Mouse (Mus musculus) midbrain, embryonic 14.5 days (tissue): ENCODE measurements around the gene Bcl6b. TPM values are rescaled to one million over a fixed set of nuclear protein-coding genes. Genes with fewer than 3 reads are reported as not detected.
A peak's percentile ranks its signal among the peaks of the same experiment; 100 is the strongest.

ENCODE experiments used
- ATAC-seq: fragments of 200-750 bp; cut with Nextera tagmentation; 2 replicates; pipeline ENCODE4 v1.8.0; 2017; ENCODE audit warnings: moderate number of reproducible peaks, moderate library complexity; ENCODE audit not compliant: low FRiP score, low TSS enrichment
- DNase-seq: peaks from one replicate; pipeline ENCODE4 v3.0.0-alpha.2; 2015
- H3K27ac ChIP-seq: fragments of 300-500 bp; sonication (generic); replicated peaks from 2 replicates; pipeline ENCODE4 v1.5.1; 2014; ENCODE audit warnings: mild to moderate bottlenecking, low read depth, low read length, moderate library complexity
- H3K27me3 ChIP-seq: fragments of 300-500 bp; sonication (generic); 2 replicates; pipeline ENCODE4 v1.6.1; 2014; ENCODE audit warnings: low read length, control low read depth, mixed read lengths; ENCODE audit not compliant: control insufficient read depth, insufficient read depth
- H3K36me3 ChIP-seq: fragments of 300-500 bp; sonication (generic); 2 replicates; pipeline ENCODE4 v1.6.1; 2014; ENCODE audit warnings: low read length, control low read depth; ENCODE audit not compliant: control insufficient read depth, insufficient read depth
- H3K4me1 ChIP-seq: fragments of 300-500 bp; sonication (generic); 2 replicates; pipeline ENCODE4 v1.6.1; 2014; ENCODE audit warnings: mild to moderate bottlenecking, antibody characterized with exemption, low read length, control low read depth; ENCODE audit not compliant: control insufficient read depth, insufficient read depth
- H3K4me2 ChIP-seq: fragments of 300-500 bp; sonication (generic); 2 replicates; pipeline ENCODE4 v1.6.1; 2014; ENCODE audit warnings: mild to moderate bottlenecking, low read length, moderate library complexity
- H3K4me3 ChIP-seq: fragments of 300-500 bp; sonication (generic); replicated peaks from 2 replicates; pipeline ENCODE4 v1.5.1; 2014; ENCODE audit warnings: low read depth, low read length
- H3K9ac ChIP-seq: fragments of 300-500 bp; sonication (generic); replicated peaks from 2 replicates; pipeline ENCODE4 v1.6.1; 2014; ENCODE audit warnings: mild to moderate bottlenecking, low read length, moderate library complexity
- H3K9me3 ChIP-seq: fragments of 300-500 bp; sonication (generic); 2 replicates; pipeline ENCODE4 v1.6.1; 2016; ENCODE audit warnings: low read length, control low read depth, mixed read lengths; ENCODE audit not compliant: control insufficient read depth
- WGBS: fragments of 180-500 bp; shearing (Covaris S2); extraction: QIAGEN DNeasy Blood & Tissue Kit; methylation state at CpG from one replicate; pipeline ENCODE4 v1.1.7; 2014; 5-methylcytosine and 5-hydroxymethylcytosine counted together
- microRNA counts: library from miRNA; unstranded; fragments of <30 nt; microRNA quantifications from one replicate; lab custom pipeline; 2016
- microRNA-seq: library from miRNA; unstranded; fragments of <30 nt; microRNA quantifications from one replicate; pipeline ENCODE4, GENCODE M21; 2016
- polyA plus RNA-seq: library from polyadenylated mRNA; unstranded; fragments of >200 nt; fragmentation: Nextera tagmentation; extraction: Ambion mirVana; gene quantifications from 2 replicates; pipeline ENCODE4 v1.2.1, GENCODE M21; 2014

Bcl6b gene
- polyA plus RNA-seq, 1 experiment from 2014 or later: 4.4 TPM

GRCm38 (mm10) chr11:70178756-70179155 lies 50.8 kb downstream of the Bcl6b start:
- Histone ChIP-seq H3K27ac (no peak overlapping the region), H3K36me3 (no peaks in the 10 kb centered on the region), H3K27me3 (no peaks in the 10 kb centered on the region), H3K4me1 (no peaks in the 10 kb centered on the region), H3K4me2 (no peak overlapping the region), H3K9me3 (no peaks in the 10 kb centered on the region), H3K9ac (no peak overlapping the region), H3K4me3 (no peak overlapping the region)
- ATAC-seq (no peak), DNase-seq (no peak)
- WGBS: 83% methylated on average over 11 of the region's 11 CpGs

DNA sequence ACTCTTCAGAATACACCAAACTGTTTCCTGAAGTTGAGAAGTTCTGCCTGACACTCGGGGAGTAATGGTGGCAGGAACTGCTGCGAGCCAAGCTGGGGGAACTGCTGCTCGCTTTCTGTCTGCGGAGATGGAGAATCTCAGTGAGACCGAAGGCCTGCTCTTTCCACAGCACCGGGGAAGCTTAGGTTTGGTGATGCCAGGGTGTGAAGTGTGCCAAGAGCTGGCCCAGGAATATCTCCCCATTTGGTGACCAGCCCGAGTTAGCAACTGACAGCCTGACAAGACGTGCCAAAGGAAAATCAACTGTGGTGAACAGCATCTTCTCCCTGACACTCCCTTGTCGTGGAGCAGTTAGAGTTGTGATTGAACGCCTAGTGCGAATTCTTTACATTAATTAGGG lies 51.3 kb downstream of the Bcl6b start:
- Histone ChIP-seq H3K4me3 (no peak overlapping the region), H3K4me2 (no peak overlapping the region), H3K36me3 (no peaks in the 10 kb centered on the region), H3K9ac (no peak overlapping the region), H3K4me1 (no peaks in the 10 kb centered on the region), H3K27me3 (no peaks in the 10 kb centered on the region), H3K9me3 (no peaks in the 10 kb centered on the region), H3K27ac (no peak overlapping the region)
- ATAC-seq (no peak), DNase-seq (no peak)
- WGBS: 88% methylated on average over 11 of the region's 11 CpGs

DNA sequence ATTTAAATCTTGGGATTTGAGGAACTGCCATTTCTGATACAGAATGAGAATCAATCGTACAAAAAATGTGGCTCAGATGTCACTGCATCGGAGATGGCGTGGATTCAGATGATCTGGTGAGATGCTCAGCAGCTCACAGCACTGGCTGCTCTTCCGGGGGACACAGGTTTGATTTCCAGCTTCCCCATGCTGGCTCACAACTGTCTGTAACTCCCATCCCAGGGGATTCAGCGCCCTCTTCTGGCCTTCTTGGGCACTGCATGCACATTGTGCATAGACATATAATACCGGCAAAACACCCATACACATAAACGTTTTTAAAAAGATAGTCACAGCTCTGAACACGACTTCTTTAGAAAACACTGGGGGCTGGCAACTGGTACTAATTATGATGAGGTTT lies 52.0 kb downstream of the Bcl6b start:
- no peak for ATAC-seq
- 73% methylated on average over 8 of the region's 8 CpGs for WGBS
- DNase-seq: no peak

DNA sequence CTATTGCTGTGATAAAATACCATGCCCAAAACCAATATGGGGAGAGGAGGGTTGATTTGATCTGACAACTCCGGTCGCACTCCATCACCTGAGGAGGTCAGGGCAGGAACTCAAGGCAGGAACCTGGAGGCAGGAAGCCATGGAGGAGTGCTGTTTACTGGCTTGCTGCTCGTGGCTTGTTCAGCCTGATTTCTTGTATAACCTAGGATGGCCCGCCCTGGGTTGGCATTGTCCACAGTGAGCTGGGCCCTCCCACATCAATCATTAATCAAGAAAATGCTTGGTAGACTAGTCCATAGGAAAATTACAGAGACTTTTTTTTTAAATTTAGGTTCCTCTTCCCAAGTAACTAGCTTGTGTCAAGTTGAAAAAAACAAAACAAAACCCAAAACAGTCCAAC lies 55.1 kb downstream of the Bcl6b start:
- H3K4me2 ChIP-seq: no peak overlapping the region
- H3K4me1 ChIP-seq: no peaks in the 10 kb centered on the region
- H3K9me3 ChIP-seq: no peaks in the 10 kb centered on the region
- no peak overlapping the region for H3K27ac ChIP-seq
- no peak overlapping the region for H3K4me3 ChIP-seq
- WGBS: 83% methylated on average over 4 of the region's 4 CpGs
- DNase-seq (no peak), ATAC-seq (no peak)
- H3K36me3 ChIP-seq: no peaks in the 10 kb centered on the region
- no peaks in the 10 kb centered on the region for H3K27me3 ChIP-seq
- H3K9ac ChIP-seq: no peak overlapping the region

More for the DNA sequence above, 52.0 kb downstream of the Bcl6b start:
- Histone ChIP-seq H3K36me3 (no peaks in the 10 kb centered on the region), H3K9me3 (no peaks in the 10 kb centered on the region), H3K4me2 (no peak overlapping the region), H3K4me1 (no peaks in the 10 kb centered on the region), H3K27me3 (no peaks in the 10 kb centered on the region), H3K4me3 (no peak overlapping the region), H3K9ac (no peak overlapping the region), H3K27ac (no peak overlapping the region)

MicroRNA genes within 50 kb of the gene (microRNA counts, 519-probe panel; counts per million panel counts)
- microRNA mmu-miR-195 (lab: Ali Mortazavi, UCI) (2,503 counts per million, percentile 7 among the panel's probes with 10 or more counts), microRNA mmu-miR-497 (lab: Ali Mortazavi, UCI) (not detected)

Small RNA genes within 50 kb of the gene (microRNA-seq; reads per million reads assigned to microRNA genes)
- gene Mir195a: 792 reads per million, percentile 79 among the genes with 10 or more reads in this experiment
- gene Mir497: not detected
- not detected for gene Mir497b

Other genes starting within 250 kb of the Bcl6b start
- gene Ctdnep1, start 248.6 kb downstream of the Bcl6b start, polyA plus RNA-seq: 24.4 and 39.0 TPM in 2 replicates
- gene Elp5, start 247.3 kb downstream of the Bcl6b start, polyA plus RNA-seq: 162 and 193 TPM in 2 replicates
- gene Gabarap, start 238.7 kb downstream of the Bcl6b start, polyA plus RNA-seq: 616 and 626 TPM in 2 replicates
- 41.3 and 48.9 TPM in 2 replicates for gene Phf23, start 234.0 kb downstream of the Bcl6b start, polyA plus RNA-seq
- 22.9 and 23.0 TPM in 2 replicates for gene Dvl2, start 229.2 kb downstream of the Bcl6b start, polyA plus RNA-seq
- gene Acadvl, start 214.4 kb downstream of the Bcl6b start, polyA plus RNA-seq: 43.2 and 49.6 TPM in 2 replicates
- gene Dlg4, start 212.9 kb downstream of the Bcl6b start, polyA plus RNA-seq: 33.1 and 41.0 TPM in 2 replicates
- 0.26 and 1.4 TPM in 2 replicates for gene Asgr1, start 175.7 kb downstream of the Bcl6b start, polyA plus RNA-seq
- gene Asgr2, start 137.2 kb downstream of the Bcl6b start, polyA plus RNA-seq: not detected in 2 replicates
- 0.75 TPM in 1 of 2 replicates, not detected in the other for gene Mgl2, start 99.5 kb downstream of the Bcl6b start, polyA plus RNA-seq
- 1.4 TPM in 1 of 2 replicates, not detected in the other for gene Clec10a, start 73.6 kb downstream of the Bcl6b start, polyA plus RNA-seq
- 1.5 and 3.2 TPM in 2 replicates for gene Slc16a11, start 17.0 kb downstream of the Bcl6b start, polyA plus RNA-seq
- gene Slc16a13, start 8.7 kb downstream of the Bcl6b start, polyA plus RNA-seq: 10.0 and 10.7 TPM in 2 replicates
- gene 0610010K14Rik, start 8.1 kb upstream of the Bcl6b start, polyA plus RNA-seq: 171 and 205 TPM in 2 replicates
- 13.4 and 16.3 TPM in 2 replicates for gene Gm21988, start 10.0 kb upstream of the Bcl6b start, polyA plus RNA-seq
- 321 and 350 TPM in 2 replicates for gene Rnasek, start 10.0 kb upstream of the Bcl6b start, polyA plus RNA-seq
- gene Alox12, start 25.6 kb upstream of the Bcl6b start, polyA plus RNA-seq: 0.11 and 0.33 TPM in 2 replicates
- not detected in 2 replicates for gene Alox12e, start 92.8 kb upstream of the Bcl6b start, polyA plus RNA-seq
- gene Alox15, start 122.2 kb upstream of the Bcl6b start, polyA plus RNA-seq: not detected in 2 replicates
- gene Pelp1, start 180.2 kb upstream of the Bcl6b start, polyA plus RNA-seq: 28.2 and 34.0 TPM in 2 replicates
- gene Arrb2, start 202.8 kb upstream of the Bcl6b start, polyA plus RNA-seq: 56.5 and 93.0 TPM in 2 replicates
- 42.9 and 51.5 TPM in 2 replicates for gene Med11, start 222.1 kb upstream of the Bcl6b start, polyA plus RNA-seq
- 0.24 and 0.61 TPM in 2 replicates for gene Zmynd15, start 229.6 kb upstream of the Bcl6b start, polyA plus RNA-seq
- gene Cxcl16, start 230.2 kb upstream of the Bcl6b start, polyA plus RNA-seq: 0.50 and 2.1 TPM in 2 replicates